Mouse (Mus musculus): Measurements from ENCODE around the gene Mkrn1. TPM values are rescaled to one million over a fixed set of nuclear protein-coding genes. Genes with fewer than 3 reads are reported as not detected.
A peak's percentile ranks its signal among the peaks of the same experiment; 100 is the strongest.
"Not testable (repeated sequence)": the region's sequence is repeated elsewhere in the genome, so short reads cannot be mapped to it uniquely, and the experiment has no call there.

Gene Mkrn1
- polyA plus RNA-seq, 1 experiment = 108 TPM

DNA sequence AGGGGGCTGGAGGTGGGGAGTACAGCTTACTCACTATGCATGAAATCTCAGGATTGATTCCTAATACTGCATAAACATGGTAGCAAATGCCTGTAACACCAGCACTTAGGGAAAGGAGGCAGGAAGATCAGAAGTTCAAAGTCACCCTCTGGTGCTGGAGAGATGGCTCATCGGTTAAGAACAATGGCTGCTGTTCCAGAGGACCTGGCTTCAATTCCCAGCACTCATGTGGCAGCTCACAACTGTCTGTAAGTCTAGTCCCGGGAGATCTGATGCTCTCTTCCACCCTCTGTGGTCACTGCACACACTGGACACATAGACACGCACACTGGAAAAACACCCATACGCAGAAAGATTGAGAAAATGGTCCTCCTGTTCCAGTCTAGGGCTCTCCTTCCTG, 12.9 kb upstream of the Mkrn1 start:
- no peak for DNase-seq (ENCODE audit: extremely low spot score in 1 of 2, low spot score in 1 of 2)

DNA sequence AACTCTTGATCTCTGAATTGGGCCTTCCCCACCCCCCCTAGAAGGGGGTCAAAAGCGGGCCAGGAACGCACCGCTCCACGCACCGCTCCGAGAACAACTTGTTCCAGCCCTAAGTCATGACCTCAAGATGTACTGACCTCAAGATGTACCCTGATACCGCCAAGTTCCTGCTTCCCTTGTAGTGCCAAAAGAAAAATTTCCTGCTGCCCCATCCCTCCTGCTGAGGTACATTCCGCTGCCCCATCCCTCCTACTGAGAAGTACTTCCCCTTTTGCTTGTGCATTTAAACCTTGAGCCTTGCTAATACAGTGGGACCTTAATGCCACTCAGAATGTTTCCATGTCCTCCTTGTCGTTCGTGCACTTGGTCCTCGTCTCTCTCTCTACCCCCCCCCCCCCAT, 10.5 kb upstream of the Mkrn1 start:
- no peak for DNase-seq (ENCODE audit: extremely low spot score in 1 of 2, low spot score in 1 of 2)

DNA sequence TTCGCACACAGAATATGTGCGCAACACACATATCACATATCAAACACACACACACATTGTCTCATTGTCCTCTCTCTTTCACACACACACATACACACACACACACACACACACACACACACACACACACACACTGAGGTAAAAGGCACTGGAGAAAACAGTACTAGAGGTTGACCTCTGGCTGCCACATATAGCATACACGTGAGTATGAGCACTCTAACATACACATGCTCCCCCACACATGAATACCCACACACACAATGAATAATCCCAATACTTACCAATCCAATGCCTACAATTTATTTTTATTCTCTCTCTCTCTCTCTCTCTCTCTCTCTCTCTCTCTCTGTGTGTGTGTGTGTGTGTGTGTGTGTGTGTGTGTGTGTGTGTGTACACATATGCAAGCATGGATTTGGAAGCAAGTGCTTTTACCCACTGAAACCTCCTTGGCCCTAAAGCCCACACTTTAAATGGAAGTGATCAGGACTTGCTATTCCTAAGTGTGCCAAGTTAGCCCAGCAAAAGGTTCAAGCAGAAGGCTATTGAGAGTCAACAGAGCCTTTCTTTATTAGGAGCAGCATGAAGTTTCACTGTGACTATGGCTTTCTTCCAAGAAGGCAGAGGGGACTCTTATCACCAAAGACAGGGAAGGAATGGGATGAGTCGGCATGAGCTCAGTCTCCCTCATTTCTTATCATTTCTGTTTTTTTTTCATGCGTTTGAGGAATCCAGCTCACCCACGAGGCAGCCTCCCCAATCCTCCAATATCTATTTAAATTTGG, 8.9 kb upstream of the Mkrn1 start:
- no peak for DNase-seq (ENCODE audit: extremely low spot score in 1 of 2, low spot score in 1 of 2)

DNA sequence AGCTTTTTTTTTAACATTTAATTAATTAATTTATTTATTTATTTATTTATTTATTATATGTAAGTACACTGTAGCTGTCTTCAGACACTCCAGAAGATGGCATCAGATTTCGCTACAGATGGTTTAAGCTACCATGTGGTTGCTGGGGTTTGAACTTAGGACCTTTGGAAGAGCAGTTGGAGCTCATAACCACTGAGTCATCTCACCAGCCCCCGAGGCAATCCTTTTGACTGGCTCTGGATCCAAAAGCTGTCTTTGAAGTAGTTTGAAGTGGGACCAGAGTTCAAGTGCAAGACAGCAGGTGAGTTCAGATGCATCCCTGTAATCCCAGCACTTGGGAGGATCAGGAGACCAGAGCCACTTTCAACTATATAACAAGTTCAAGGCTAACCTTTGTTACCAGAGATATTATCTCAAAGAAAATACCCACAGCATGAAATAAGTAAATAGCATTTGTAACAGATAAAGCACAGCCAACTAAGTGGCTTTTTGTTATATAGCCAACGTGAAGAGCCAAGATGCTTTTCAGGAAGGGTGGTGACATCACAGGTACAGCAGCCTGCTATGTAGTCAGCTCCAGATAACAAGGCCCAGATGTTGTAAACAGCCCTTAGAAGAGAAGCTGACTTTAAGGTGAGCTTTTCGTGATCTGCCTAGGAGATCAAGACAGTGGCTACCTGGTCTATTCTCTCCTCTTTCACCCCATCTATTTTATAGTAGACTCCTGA, 7.2 kb upstream of the Mkrn1 start:
- DNase-seq (ENCODE audit: extremely low spot score in 1 of 2, low spot score in 1 of 2) = no peak

DNA sequence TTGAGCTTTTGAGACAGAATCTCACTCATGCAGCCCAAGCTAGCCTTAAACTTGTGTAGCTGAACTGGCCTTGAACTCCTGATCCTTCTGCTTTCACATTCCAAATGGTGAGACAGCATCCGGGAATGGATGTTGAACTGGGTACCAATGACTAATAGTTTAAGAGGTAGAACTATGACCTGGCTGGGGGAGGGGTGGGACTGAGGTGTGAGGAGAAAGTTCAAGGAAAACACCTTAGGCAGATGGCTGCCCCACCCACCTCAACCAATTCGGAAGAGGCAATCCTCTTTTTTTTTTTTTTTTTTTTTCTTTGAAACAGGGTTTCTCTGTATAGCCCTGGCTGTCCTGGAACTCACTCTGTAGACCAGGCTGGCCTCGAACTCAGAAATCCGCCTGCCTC, 6.5 kb upstream of the Mkrn1 start:
- no peak for DNase-seq (ENCODE audit: extremely low spot score in 1 of 2, low spot score in 1 of 2)

DNA sequence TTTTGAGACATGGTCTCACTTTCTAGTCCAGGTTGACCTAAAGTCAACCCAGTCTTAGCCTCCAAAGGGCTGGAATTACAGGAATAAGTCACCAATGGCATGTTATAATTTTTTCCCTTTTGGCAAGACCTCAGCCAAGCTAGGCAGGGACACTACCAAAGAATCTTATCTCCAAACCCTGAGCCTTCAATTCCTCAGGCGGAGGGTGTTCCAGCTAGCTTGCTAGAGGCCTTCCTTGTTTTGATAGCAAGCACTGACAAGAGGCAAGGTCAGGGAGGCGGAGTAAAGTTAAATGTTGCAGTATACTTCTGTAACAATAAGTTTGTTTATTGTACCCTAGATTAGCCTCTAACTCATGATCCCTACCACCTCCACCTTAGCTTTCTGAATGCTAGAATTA, 4.9 kb upstream of the Mkrn1 start:
- DNase-seq (ENCODE audit: extremely low spot score in 1 of 2, low spot score in 1 of 2) = no peak

DNA sequence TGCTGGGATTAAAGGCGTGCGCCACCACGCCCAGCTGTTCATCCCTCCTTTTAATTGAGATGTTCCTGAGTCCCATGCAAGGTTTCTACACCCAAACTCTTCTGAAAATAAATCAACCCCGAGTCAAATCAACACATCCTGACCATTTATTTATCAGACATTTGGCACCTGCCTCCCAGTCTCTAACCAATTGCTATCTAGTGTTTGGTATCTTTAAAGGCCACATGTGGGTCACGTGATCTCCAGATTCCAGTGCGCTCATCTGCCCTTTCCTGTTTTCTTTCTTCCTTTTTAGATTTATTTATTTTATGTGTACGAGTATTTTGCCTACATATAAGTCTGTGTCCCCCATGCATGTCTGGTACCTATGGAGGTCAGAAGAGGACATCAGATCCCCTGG, 3.4 kb upstream of the Mkrn1 start:
- DNase-seq (ENCODE audit: extremely low spot score in 1 of 2, low spot score in 1 of 2) = no peak

DNA sequence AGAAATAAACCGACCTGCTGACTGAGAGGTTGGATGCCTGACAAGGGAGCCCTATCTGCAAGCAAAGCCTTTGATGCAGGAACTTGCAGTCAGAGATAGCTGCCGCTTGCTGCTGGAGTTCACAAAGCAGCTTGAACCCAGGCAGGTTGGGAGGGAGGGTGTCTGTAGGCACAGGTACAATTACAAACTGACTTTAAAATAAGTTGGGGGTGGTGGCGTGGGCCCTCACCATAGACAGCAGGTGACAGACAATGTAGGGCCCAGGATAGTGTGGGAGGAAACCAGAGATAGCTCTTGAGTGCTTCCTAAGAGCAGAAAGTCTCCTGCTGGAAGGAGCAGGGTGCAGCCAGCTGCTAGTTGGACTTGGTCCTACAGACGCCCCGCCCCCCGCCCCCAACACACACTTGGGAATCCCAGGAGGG, 2.9 kb upstream of the Mkrn1 start:
- DNase-seq (ENCODE audit: extremely low spot score in 1 of 2, low spot score in 1 of 2) = peak in 1 of 2 experiments; percentile 37

DNA sequence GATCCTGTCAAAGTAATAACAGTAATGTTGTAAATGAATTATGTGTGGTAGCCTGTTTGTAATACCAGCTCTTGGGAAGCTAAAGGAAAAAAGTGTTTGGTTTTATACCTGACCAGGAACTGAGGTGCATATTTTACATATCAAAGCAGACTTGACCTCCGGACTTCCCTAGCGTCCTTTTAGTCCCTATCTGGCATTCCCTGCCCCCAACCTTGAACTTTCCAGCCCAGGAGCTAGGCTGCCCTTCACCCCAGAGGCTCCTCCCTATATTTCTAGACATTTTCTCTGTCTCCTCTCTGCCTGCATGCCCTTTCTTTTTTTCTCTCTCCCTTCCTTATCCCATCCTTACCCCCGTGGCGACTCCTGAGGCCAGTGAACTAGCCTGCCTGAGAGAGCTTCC, 605 bp upstream of the Mkrn1 start:
- no peak for DNase-seq (ENCODE audit: extremely low spot score in 1 of 2, low spot score in 1 of 2)

DNA sequence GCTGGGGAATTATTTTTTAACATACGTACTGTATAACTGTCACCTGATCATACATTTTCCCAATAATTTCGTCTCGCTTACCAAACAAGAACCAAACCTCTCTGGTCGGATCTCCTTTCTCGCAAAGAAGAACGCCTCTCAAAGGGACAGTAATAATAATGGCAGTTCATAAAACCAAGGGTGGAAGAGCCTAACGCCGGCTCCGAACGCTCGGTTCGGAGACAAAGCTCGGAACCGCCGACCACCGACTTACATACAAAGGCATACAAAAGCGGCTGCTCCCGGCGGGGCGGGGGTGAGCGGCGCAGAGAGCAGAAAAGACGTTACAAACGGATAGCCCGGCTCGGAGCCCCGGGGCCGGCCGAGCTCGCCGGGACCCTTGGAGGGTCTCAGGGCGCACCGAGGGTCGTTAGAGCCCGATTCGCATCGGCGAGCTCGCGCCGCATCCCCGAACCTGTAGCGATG, 844 bp downstream of the Mkrn1 start:
- peak in 1 of 2 experiments; percentile 21 for DNase-seq (ENCODE audit: extremely low spot score in 1 of 2, low spot score in 1 of 2)

DNA sequence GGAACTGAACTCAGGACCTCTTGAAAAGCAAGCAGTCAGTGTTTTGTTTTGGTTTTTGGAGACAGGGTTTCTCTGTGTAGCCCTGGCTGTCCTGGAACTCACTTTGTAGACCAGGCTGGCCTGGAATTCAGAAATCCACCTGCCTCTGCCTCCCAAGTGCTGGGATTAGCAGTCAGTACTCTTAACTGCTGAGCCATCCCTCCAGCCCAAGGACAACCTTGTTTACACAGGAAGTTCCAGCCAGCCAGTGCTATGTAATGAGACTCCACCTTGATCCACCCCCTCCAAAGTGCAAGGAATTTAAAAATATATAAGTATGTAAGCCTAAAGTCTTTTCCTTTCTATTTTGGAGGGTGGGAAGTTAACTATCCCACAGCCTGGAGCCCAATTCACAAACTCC, 3.6 kb downstream of the Mkrn1 start:
- DNase-seq (ENCODE audit: extremely low spot score in 1 of 2, low spot score in 1 of 2) = not testable (repeated sequence)

DNA sequence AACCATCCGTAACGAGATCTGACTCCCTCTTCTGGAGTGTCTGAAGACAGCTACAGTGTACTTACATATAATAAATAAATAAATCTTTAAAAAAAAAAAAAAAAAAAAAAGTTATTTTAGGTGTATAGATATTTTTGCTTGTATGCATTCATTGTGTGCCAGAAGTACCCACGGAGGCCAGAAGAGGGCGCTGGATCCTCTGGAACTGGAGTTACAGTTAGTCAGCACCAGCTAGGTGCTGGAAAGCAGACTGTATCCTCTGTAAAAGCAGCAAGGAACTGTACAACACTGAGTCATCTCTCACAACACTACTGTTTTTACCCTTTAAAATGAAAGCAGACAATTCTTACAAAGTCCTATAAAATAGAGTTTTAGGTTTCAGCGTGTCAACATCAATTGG, 4.5 kb downstream of the Mkrn1 start:
- peak; percentile 38 to 88 for DNase-seq (ENCODE audit: extremely low spot score in 1 of 2, low spot score in 1 of 2)

DNA sequence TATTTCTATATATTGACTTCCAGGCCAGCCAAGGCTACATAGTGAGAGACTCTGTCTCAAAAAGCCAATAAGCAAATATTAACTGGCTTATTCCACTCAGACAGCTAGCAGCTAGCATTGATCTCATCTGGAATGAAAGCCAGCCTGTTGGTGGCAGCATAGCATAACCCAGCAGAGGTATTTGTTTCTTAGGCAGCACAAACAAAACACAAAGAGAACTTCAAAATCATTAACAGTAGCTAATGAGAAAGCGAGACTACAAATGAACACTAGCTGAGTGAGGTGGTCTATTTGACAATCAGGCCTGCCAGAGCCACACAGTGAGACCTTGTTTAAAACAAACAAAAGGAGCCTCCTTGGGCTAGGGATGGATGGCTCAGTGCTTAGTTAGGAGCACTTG, 6.2 kb downstream of the Mkrn1 start:
- peak in 1 of 2 experiments; percentile 33 for DNase-seq (ENCODE audit: extremely low spot score in 1 of 2, low spot score in 1 of 2)

DNA sequence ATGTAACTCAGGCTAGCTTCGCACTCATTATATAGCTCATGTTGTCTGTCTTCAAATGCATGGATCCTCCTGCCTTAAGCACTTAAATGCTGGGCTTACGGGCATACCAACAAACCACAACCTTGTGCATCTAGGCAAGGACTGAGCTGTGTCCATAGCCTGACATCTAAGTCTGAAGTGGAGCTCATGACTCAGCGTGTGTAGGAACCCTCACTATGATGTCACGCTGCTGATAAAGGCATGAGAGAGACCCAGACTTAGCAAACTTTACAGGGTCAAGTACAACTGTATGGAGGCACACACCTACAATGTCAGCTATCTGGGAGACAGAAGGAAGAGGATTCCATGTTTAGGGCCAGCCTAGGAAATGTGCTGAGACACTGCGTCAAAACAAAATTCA, 13.8 kb downstream of the Mkrn1 start:
- no peak for DNase-seq (ENCODE audit: extremely low spot score in 1 of 2, low spot score in 1 of 2)

DNA sequence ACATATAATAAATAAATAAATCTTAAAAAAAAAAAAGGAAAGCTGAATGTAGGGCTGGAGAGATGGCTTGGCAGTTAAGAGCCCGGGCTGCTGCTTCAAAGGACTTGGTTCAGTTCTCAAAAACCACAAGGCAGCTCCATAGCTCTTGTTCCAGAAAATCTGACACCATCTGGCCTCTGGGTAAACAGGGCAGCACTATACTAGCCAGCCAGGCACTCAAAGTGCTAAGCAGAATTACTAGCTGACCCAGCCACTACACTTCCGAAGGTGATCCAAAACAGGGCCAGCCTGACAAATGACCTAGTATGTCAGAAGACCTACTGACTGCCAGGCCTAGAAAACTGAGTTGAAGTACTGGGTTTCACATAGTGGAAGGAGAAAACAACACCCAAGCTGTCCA, 17.1 kb downstream of the Mkrn1 start:
- no peak for DNase-seq (ENCODE audit: extremely low spot score in 1 of 2, low spot score in 1 of 2)

DNA sequence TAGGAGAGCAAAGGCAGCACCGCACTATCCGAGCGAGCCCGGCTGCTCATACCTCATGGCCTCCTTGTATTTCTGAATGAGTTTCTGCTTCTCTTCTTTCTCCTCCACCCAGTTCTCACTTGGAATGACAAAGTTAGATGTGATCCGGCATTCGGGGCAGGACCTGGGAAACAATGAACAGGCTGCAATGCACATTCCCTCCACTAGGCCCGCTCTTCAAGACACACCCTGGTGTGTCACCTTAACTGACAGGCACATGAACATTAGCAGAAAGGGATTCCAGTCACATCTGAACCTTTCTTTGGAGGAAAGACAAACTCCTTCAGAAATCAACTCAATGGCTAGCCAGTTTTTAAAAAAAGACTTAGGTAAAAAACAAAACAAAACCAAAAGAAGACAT, 19.9 kb downstream of the Mkrn1 start:
- no peak for DNase-seq (ENCODE audit: extremely low spot score in 1 of 2, low spot score in 1 of 2)

DNA sequence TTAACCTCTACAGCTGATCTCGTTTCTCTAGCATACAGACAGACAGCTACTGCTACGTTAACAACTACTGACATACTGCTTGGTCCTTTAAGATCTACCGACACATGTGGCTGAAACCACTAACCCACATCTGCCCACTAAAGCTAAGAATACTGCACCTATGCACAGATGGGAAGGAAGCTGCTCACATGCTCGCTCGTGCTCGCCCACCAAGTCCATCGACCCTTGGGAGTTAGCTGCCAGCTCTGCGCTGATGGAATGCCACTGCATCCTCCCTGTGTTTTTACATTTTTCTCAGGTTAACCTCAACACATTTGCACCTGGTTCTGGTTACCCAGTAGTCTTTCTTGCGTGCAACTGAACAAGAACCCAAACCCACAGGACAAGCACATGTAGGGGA, 21.9 kb downstream of the Mkrn1 start:
- no peak for DNase-seq (ENCODE audit: extremely low spot score in 1 of 2, low spot score in 1 of 2)

DNA sequence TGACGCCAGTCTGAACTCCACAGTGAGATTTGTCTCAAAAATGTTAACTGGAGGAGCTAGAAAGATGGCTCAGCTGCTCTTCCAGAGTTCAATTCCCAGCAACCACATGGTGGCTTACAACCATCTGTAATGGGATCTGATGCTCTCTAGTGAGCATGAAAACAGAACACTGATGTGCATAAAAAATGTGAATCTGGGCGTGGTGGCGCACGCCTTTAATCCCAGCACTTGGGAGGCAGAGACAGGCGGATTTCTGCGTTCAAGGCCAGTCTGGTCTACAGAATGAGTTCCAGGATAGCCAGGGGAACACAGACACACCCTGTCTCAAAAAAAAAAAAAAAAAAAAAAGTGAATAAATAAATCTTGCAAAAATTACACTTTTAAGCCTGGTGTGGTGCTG, 23.2 kb downstream of the Mkrn1 start:
- no peak for DNase-seq (ENCODE audit: extremely low spot score in 1 of 2, low spot score in 1 of 2)

DNA sequence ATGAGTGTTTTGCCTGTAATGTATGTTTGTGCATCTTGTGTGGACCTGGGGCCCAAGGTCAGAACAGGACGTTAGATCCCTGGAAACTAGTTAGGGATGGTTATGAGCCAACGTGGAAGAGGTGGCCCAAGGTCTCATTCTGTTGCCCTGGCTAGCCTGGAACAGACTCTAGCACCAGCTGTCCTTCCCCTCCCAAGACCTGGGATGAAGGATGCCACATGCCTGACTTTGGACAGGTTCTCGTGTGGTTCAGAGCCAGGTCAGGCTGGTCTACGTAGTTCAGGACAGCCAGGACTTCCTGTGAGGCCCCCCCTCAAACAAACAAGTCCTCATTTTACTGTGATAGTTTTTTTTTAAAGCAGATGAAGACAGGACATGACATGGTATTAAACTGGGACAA, 24.3 kb downstream of the Mkrn1 start:
- no peak for DNase-seq (ENCODE audit: extremely low spot score in 1 of 2, low spot score in 1 of 2)

DNA sequence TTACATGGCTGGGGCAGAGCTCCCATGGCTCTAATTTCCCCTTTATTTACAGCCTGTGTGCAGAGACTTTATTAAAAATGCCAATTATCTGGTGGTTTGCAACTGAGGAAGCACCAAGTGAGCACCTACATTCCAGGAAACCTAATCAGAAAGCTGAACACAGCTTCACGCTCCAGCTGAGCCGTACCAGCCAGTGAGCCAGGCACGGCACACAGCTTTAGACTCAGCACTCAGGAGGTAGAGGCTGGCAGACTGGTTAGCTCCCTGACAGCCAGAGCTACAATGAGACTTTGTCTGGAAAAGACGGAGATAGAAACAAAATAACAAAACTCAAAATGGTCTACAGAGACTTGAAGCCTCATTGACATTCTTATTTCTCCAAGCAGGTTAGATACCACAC, 24.8 kb downstream of the Mkrn1 start:
- no peak for DNase-seq (ENCODE audit: extremely low spot score in 1 of 2, low spot score in 1 of 2)

DNA sequence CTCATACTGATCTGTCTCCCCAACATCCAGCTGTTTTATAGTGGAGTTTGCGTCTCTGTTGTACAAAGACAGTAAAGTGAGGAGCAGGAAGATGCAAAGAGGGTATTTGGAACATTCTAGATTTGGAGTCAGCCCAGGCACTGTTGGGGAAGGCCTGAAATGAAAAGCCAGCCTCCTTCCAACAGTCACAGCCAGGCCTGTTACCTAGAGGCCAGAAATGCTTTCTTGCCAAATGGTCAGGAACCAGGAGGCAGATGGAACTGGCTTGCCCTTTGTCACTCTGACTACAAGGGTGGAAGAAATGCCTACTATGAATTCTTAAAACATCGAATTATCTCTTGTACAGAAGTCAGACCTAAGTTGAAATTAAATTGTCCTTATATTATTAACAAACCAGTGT, 30.3 kb downstream of the Mkrn1 start:
- no peak for DNase-seq (ENCODE audit: extremely low spot score in 1 of 2, low spot score in 1 of 2)

Data from frontal cortex, adult 2 months (tissue).